Mouse (Mus musculus) forebrain, embryonic 14.5 days (tissue): ENCODE measurements around the gene Hist1h2ap. TPM values are rescaled to one million over a fixed set of nuclear protein-coding genes. Genes with fewer than 3 reads are reported as not detected.
"Not testable (repeated sequence)": the region's sequence is repeated elsewhere in the genome, so short reads cannot be mapped to it uniquely, and the experiment has no call there.

ENCODE experiments used
- ATAC-seq: fragments of 200-750 bp; cut with Nextera tagmentation; 2 replicates; pipeline ENCODE4 v1.8.0; 2017; ENCODE audit warnings: mild to moderate bottlenecking, moderate library complexity
- DNase-seq: peaks from one replicate; pipeline ENCODE4 v3.0.0-alpha.2; 2015; ENCODE audit warnings: low spot score
- H3K27ac ChIP-seq: fragments of 300-500 bp; sonication (generic); 2 replicates; pipeline ENCODE4 v1.5.1; 2014; ENCODE audit warnings: low read depth, mild to moderate bottlenecking, control low read depth, low read length, moderate library complexity
- H3K27me3 ChIP-seq: fragments of 300-500 bp; sonication (generic); replicated peaks from 2 replicates; pipeline ENCODE4 v1.6.1; 2014; ENCODE audit warnings: low read length, control low read depth, mixed read lengths; ENCODE audit not compliant: control insufficient read depth, insufficient read depth
- H3K36me3 ChIP-seq: fragments of 300-500 bp; sonication (generic); 2 replicates; pipeline ENCODE4 v1.6.1; 2014; ENCODE audit warnings: low read length, control low read depth; ENCODE audit not compliant: control insufficient read depth, insufficient read depth
- H3K4me1 ChIP-seq: fragments of 300-500 bp; sonication (generic); 2 replicates; pipeline ENCODE4 v1.6.1; 2014; ENCODE audit warnings: antibody characterized with exemption, low read length, control low read depth; ENCODE audit not compliant: control insufficient read depth, insufficient read depth
- H3K4me2 ChIP-seq: fragments of 300-500 bp; sonication (generic); 2 replicates; pipeline ENCODE4 v1.6.1; 2014; ENCODE audit warnings: mild to moderate bottlenecking, control low read depth, low read length
- H3K4me3 ChIP-seq: fragments of 300-500 bp; sonication (generic); 2 replicates; pipeline ENCODE4 v1.5.1; 2014; ENCODE audit warnings: low read depth, low read length, control low read depth
- H3K9ac ChIP-seq: fragments of 300-500 bp; sonication (generic); 2 replicates; pipeline ENCODE4 v1.6.1; 2014; ENCODE audit warnings: mild to moderate bottlenecking, low read length, control low read depth, moderate library complexity
- H3K9me3 ChIP-seq: fragments of 300-500 bp; sonication (generic); replicated peaks from 2 replicates; pipeline ENCODE4 v1.6.1; 2016; ENCODE audit warnings: low read length, control low read depth, mixed read lengths; ENCODE audit not compliant: control insufficient read depth
- WGBS: fragments of 180-500 bp; shearing (Covaris S2); extraction: QIAGEN DNeasy Blood & Tissue Kit; methylation state at CpG from one replicate; pipeline ENCODE4 v1.1.7; 2014; 5-methylcytosine and 5-hydroxymethylcytosine counted together
- polyA plus RNA-seq: library from polyadenylated mRNA; unstranded; fragments of >200 nt; fragmentation: Nextera tagmentation; extraction: Ambion mirVana; gene quantifications from 2 replicates; pipeline ENCODE4 v1.2.1, GENCODE M21; 2014

Gene Hist1h2ap
- polyA plus RNA-seq, 1 experiment from 2014 or later: 3,186 TPM

GRCm38 (mm10) chr13:21790601-21791283 is 42.6 kb downstream of the Hist1h2ap start:
- Histone ChIP-seq H3K9me3 (no peaks in the 10 kb centered on the region), H3K4me3 (no peak overlapping the region), H3K36me3 (no peaks in the 10 kb centered on the region), H3K27ac (no peak overlapping the region), H3K4me2 (peak overlapping the region; percentile 35), H3K4me1 (peaks cover 19% of the 10 kb centered on the region; the same call in 1 of the 2 replicates), H3K27me3 (no peaks in the 10 kb centered on the region), H3K9ac (peak overlapping the region; percentile 1; the same call in 1 of the 2 replicates)
- DNase-seq: no peak
- no peak for ATAC-seq
- WGBS: 8% methylated on average over 18 of the region's 18 CpGs

- 73% methylated on average over 6 of the region's 6 CpGs for WGBS
- Histone ChIP-seq H3K36me3 (no peaks in the 10 kb centered on the region), H3K27ac (no peak overlapping the region), H3K27me3 (no peaks in the 10 kb centered on the region), H3K4me1 (peaks cover 19% of the 10 kb centered on the region; the same call in 1 of the 2 replicates), H3K9ac (no peak overlapping the region), H3K4me3 (no peak overlapping the region), H3K4me2 (no peak overlapping the region), H3K9me3 (no peaks in the 10 kb centered on the region)
- ATAC-seq (no peak), DNase-seq (no peak)
Measured at GRCm38 (mm10) chr13:21789925-21790324, 43.4 kb downstream of the Hist1h2ap start.

- ATAC-seq (peak; percentile 17; the same call in 1 of the 2 replicates), DNase-seq (peak; percentile 60)
- peaks cover 27% of the 10 kb centered on the region for H3K4me1 ChIP-seq
- 7% methylated on average over 13 of the region's 21 CpGs for WGBS
- no peaks in the 10 kb centered on the region for H3K36me3 ChIP-seq
- H3K4me2 ChIP-seq: peak overlapping the region; percentile 53
- peak overlapping the region; percentile 68; the same call in 1 of the 2 replicates for H3K27ac ChIP-seq
- peak overlapping the region; percentile 30; the same call in 1 of the 2 replicates for H3K4me3 ChIP-seq
- H3K9ac ChIP-seq: peak overlapping the region; percentile 38; the same call in 1 of the 2 replicates
- no peaks in the 10 kb centered on the region for H3K9me3 ChIP-seq
- H3K27me3 ChIP-seq: no peaks in the 10 kb centered on the region
Measured at GRCm38 (mm10) chr13:21787760-21788593, 45.3 kb downstream of the Hist1h2ap start.

- Histone ChIP-seq H3K9ac (peak within 1 kb of the TSS; percentile 54; the same call in 1 of the 2 replicates), H3K4me3 (peak within 1 kb of the TSS; percentile 30), H3K4me2 (peak within 1 kb of the TSS; percentile 53), H3K27ac (peak within 1 kb of the TSS; percentile 87), H3K4me1 (peaks cover 33% of the 10 kb centered on the region)
- H3K27me3 ChIP-seq, H3K9me3 ChIP-seq, H3K36me3 ChIP-seq: not testable (repeated sequence)
- under 1% methylated on average over 31 of the region's 63 CpGs for WGBS
- ATAC-seq (peak; percentile 93), DNase-seq (peak; percentile 100)
Measured at GRCm38 (mm10) chr13:21786899-21787629, 46.2 kb downstream of the Hist1h2ap start, which contains the start of the genes Hist1h2an and Hist1h2bp. Gene Hist1h2an, minus strand, starts transcription at chr13:21787218. Gene Hist1h2bp, plus strand, starts transcription at chr13:21787461.

- Histone ChIP-seq H3K27ac (peak overlapping the region; percentile 87), H3K27me3 (no peaks in the 10 kb centered on the region), H3K9me3 (no peaks in the 10 kb centered on the region), H3K9ac (peak overlapping the region; percentile 54; the same call in 1 of the 2 replicates), H3K4me1 (peaks cover 33% of the 10 kb centered on the region), H3K4me3 (peak overlapping the region; percentile 30), H3K36me3 (no peaks in the 10 kb centered on the region), H3K4me2 (peak overlapping the region; percentile 53)
- ATAC-seq: no peak
- 2% methylated on average over 8 of the region's 8 CpGs for WGBS
- peak; percentile 64 for DNase-seq
Measured at GRCm38 (mm10) chr13:21786189-21786898, 47.0 kb downstream of the Hist1h2ap start.

- H3K4me3 ChIP-seq: no peak overlapping the region
- H3K27me3 ChIP-seq: no peaks in the 10 kb centered on the region
- peaks cover 39% of the 10 kb centered on the region for H3K4me1 ChIP-seq
- peak overlapping the region; percentile 67 for H3K4me2 ChIP-seq
- no peak for ATAC-seq
- peak overlapping the region; percentile 49; the same call in 1 of the 2 replicates for H3K9ac ChIP-seq
- no peaks in the 10 kb centered on the region for H3K36me3 ChIP-seq
- peak overlapping the region; percentile 84 for H3K27ac ChIP-seq
- no peaks in the 10 kb centered on the region for H3K9me3 ChIP-seq
- DNase-seq: no peak
- 19% methylated on average over 6 of the region's 6 CpGs for WGBS
Measured at GRCm38 (mm10) chr13:21784311-21784710, 49.0 kb downstream of the Hist1h2ap start.

- Histone ChIP-seq H3K9ac (peak overlapping the region; percentile 49; the same call in 1 of the 2 replicates), H3K4me3 (peak overlapping the region; percentile 37), H3K36me3 (no peaks in the 10 kb centered on the region), H3K27ac (peak overlapping the region; percentile 84), H3K27me3 (no peaks in the 10 kb centered on the region), H3K9me3 (no peaks in the 10 kb centered on the region), H3K4me2 (peak overlapping the region; percentile 67), H3K4me1 (peaks cover 39% of the 10 kb centered on the region)
- DNase-seq: peak; percentile 77
- no peak for ATAC-seq
- WGBS: under 1% methylated on average over 9 of the region's 9 CpGs
Measured at GRCm38 (mm10) chr13:21783734-21784161, 49.6 kb downstream of the Hist1h2ap start.

GRCm38 (mm10) chr13:21783255-21783617 is 50.1 kb downstream of the Hist1h2ap start, which contains the start of gene Hist1h3i:
Gene Hist1h3i, minus strand, starts transcription at chr13:21783370.
- WGBS: 0% methylated on average over 11 of the region's 20 CpGs
- H3K4me1 ChIP-seq: peaks cover 39% of the 10 kb centered on the region
- H3K9me3 ChIP-seq: no peaks in the 10 kb centered on the region
- ATAC-seq (peak; percentile 73), DNase-seq (peak; percentile 97)
- H3K9ac ChIP-seq: peak within 1 kb of the TSS; percentile 68
- peak within 1 kb of the TSS; percentile 67 for H3K4me2 ChIP-seq
- peak within 1 kb of the TSS; percentile 37 for H3K4me3 ChIP-seq
- H3K27ac ChIP-seq: peak within 1 kb of the TSS; percentile 87
- H3K27me3 ChIP-seq: no peaks in the 10 kb centered on the region
- H3K36me3 ChIP-seq: no peaks in the 10 kb centered on the region
